Mouse (Mus musculus): ENCODE data around the gene Ptov1.
A peak's percentile ranks its signal among the peaks of the same experiment; 100 is the strongest.

The Ptov1 gene

GRCm38 (mm10) chr7:44839491-44840191, 29.9 kb downstream of the Ptov1 start:
- DNase-seq = peak in 1 of 2 experiments; percentile 42

- DNase-seq = no peak
These were observed 30.5 kb downstream of the Ptov1 start for GRCm38 (mm10) chr7:44839171-44839490.

GRCm38 (mm10) chr7:44838073-44838472, 31.5 kb downstream of the Ptov1 start:
- DNase-seq = no peak

- DNase-seq = no peak
These were observed 33.0 kb downstream of the Ptov1 start for GRCm38 (mm10) chr7:44836423-44837053.

- no peak for DNase-seq
These were observed 33.6 kb downstream of the Ptov1 start for GRCm38 (mm10) chr7:44836016-44836404.

GRCm38 (mm10) chr7:44835373-44836015, 34.1 kb downstream of the Ptov1 start:
- DNase-seq = no peak

GRCm38 (mm10) chr7:44832763-44833162, 36.8 kb downstream of the Ptov1 start:
- no peak for DNase-seq

GRCm38 (mm10) chr7:44828706-44829105, 40.9 kb downstream of the Ptov1 start:
- DNase-seq = no peak

- DNase-seq = no peak
These were observed 42.8 kb downstream of the Ptov1 start for GRCm38 (mm10) chr7:44826771-44827170.

GRCm38 (mm10) chr7:44824872-44825271, 44.7 kb downstream of the Ptov1 start:
- DNase-seq = peak; percentile 86 to 87

GRCm38 (mm10) chr7:44823409-44823808, 46.2 kb downstream of the Ptov1 start:
- DNase-seq = no peak

- no peak for DNase-seq
These were observed 47.7 kb downstream of the Ptov1 start for GRCm38 (mm10) chr7:44821666-44822448.

- DNase-seq = no peak
These were observed 49.1 kb downstream of the Ptov1 start for GRCm38 (mm10) chr7:44820525-44820924.

- peak in 1 of 2 experiments; percentile 14 for DNase-seq
These were observed 49.7 kb downstream of the Ptov1 start for GRCm38 (mm10) chr7:44819863-44820262.

GRCm38 (mm10) chr7:44819391-44819790, 50.2 kb downstream of the Ptov1 start:
- DNase-seq = peak in 1 of 2 experiments; percentile 9

- peak in 1 of 2 experiments; percentile 47 for DNase-seq
These were observed 50.8 kb downstream of the Ptov1 start for GRCm38 (mm10) chr7:44818751-44819235.

- DNase-seq = peak in 1 of 2 experiments; percentile 20
These were observed 51.4 kb downstream of the Ptov1 start for GRCm38 (mm10) chr7:44818164-44818563.

GRCm38 (mm10) chr7:44817441-44817840, 52.1 kb downstream of the Ptov1 start:
- peak in 1 of 2 experiments; percentile 5 for DNase-seq

GRCm38 (mm10) chr7:44816470-44817021, 53.0 kb downstream of the Ptov1 start, which contains the start of gene Atf5:
Gene Atf5, minus strand, starts transcription at chr7:44816658.
- peak in 1 of 2 experiments; percentile 41 for DNase-seq

GRCm38 (mm10) chr7:44815721-44816469, 53.7 kb downstream of the Ptov1 start, which contains the start of the genes Nup62 and Il4i1:
Gene Nup62, plus strand, starts transcription at chr7:44816088.
Gene Il4i1, plus strand, starts transcription at chr7:44816387.
- DNase-seq = peak; percentile 98 to 99

GRCm38 (mm10) chr7:44814952-44815553, 54.5 kb downstream of the Ptov1 start:
- DNase-seq = no peak
